Mouse (Mus musculus) hindlimb bud, embryonic 11.5 days (tissue): ENCODE data around the gene 4430402I18Rik.
A peak's percentile ranks its signal among the peaks of the same experiment; 100 is the strongest.
"Not testable (repeated sequence)": the region's sequence is repeated elsewhere in the genome, so short reads cannot be mapped to it uniquely, and the experiment has no call there.

Experiments
- DNase-seq: peaks from one replicate; pipeline ENCODE4 v3.0.0-alpha.2; 2012; ENCODE audit warnings: low read depth, low spot score; ENCODE audit errors: extremely low spot score

The 4430402I18Rik gene

GRCm38 (mm10) chr19:28967652-28968051 lies at the start of gene 4430402I18Rik:
TSS of gene 4430402I18Rik (minus strand) at chr19:28967800.
- no peak for DNase-seq

GRCm38 (mm10) chr19:29016786-29017185 lies 49.2 kb upstream of the 4430402I18Rik start:
- no peak for DNase-seq

GRCm38 (mm10) chr19:29016204-29016765 lies 48.7 kb upstream of the 4430402I18Rik start:
- peak; percentile 18 for DNase-seq

GRCm38 (mm10) chr19:29015410-29016203 lies 48.0 kb upstream of the 4430402I18Rik start:
- no peak for DNase-seq

GRCm38 (mm10) chr19:29014466-29015055 lies 47.0 kb upstream of the 4430402I18Rik start:
- no peak for DNase-seq

GRCm38 (mm10) chr19:29011355-29011990 lies 43.9 kb upstream of the 4430402I18Rik start:
- no peak for DNase-seq

- no peak for DNase-seq
Measured at GRCm38 (mm10) chr19:29009046-29009445, 41.4 kb upstream of the 4430402I18Rik start.

GRCm38 (mm10) chr19:29008069-29008706 lies 40.6 kb upstream of the 4430402I18Rik start:
- DNase-seq = no peak

GRCm38 (mm10) chr19:29000321-29000720 lies 32.7 kb upstream of the 4430402I18Rik start:
- not testable (repeated sequence) for DNase-seq

GRCm38 (mm10) chr19:28997976-28998630 lies 30.5 kb upstream of the 4430402I18Rik start:
- no peak for DNase-seq

- DNase-seq = no peak
Measured at GRCm38 (mm10) chr19:28995366-28995765, 27.8 kb upstream of the 4430402I18Rik start.

GRCm38 (mm10) chr19:28994870-28995269 lies 27.3 kb upstream of the 4430402I18Rik start:
- no peak for DNase-seq

- DNase-seq = no peak
Measured at GRCm38 (mm10) chr19:28991391-28991790, 23.8 kb upstream of the 4430402I18Rik start.

- DNase-seq = no peak
Measured at GRCm38 (mm10) chr19:28990590-28991221, 23.1 kb upstream of the 4430402I18Rik start.

GRCm38 (mm10) chr19:28990194-28990589 lies 22.6 kb upstream of the 4430402I18Rik start, which contains the start of gene Cdc37l1:
TSS of gene Cdc37l1 (plus strand) at chr19:28990352.
- peak; percentile 62 for DNase-seq

- DNase-seq = no peak
Measured at GRCm38 (mm10) chr19:28989515-28989914, 21.9 kb upstream of the 4430402I18Rik start.

GRCm38 (mm10) chr19:28982617-28983016 lies 15.0 kb upstream of the 4430402I18Rik start:
- no peak for DNase-seq

- no peak for DNase-seq
Measured at GRCm38 (mm10) chr19:28974862-28975611, 7.4 kb upstream of the 4430402I18Rik start.

- no peak for DNase-seq
Measured at GRCm38 (mm10) chr19:28970251-28970650, 2.7 kb upstream of the 4430402I18Rik start.
